In the genomic region with DNA sequence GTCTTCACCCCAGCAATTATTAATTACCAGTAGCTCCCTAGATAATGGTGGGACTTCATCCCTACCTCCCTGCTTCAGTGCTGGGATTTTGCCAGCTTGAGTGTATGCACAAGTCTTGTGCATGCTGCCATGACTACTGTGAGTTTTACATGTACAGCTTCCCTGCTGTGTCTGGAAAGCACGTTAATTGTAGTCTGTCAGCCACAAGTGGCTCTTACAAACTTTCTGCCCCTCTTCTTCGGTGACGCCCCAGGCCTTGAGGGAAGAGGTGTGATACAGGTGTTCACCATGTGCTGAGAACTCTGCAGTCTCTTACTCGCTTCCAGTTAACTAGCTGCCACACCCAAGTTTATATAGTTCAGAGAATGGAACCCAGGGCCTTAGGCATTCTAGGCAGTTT, we compare ENCODE assay signal across 16 mouse cellular contexts.
"Had no signal": no experiment of that assay in that cellular context is flagged by ENCODE, and none has a peak within 500 bp of the region (broad histone marks: within the 10 kb centered on the region; RNA-seq: fewer than 3 reads in every experiment).

No protein-coding gene starts in this region.

- H3K27me3 ChIP-seq: midbrain, embryonic 12.5 days; neural tube, embryonic 12.5 days had no signal

- H3K27ac ChIP-seq: midbrain, embryonic 10.5 days; midbrain, embryonic 12.5 days; neural tube, embryonic 12.5 days had no signal

- DNase-seq: lung, adult 18-20 months; lung, embryonic 14.5 days; lung, postnatal 10 days; lung, postnatal 4 days; midbrain, embryonic 14.5 days; retina, postnatal 1 day; right cerebral cortex, adult 18-20 months; right cerebral cortex, postnatal 25 days; right cerebral cortex, postnatal 4 days; spleen, adult 18-20 months; thymus, adult 18-20 months; thymus, postnatal 14 days; thymus, postnatal 36 days had no signal

- H3K4me3 ChIP-seq: midbrain, embryonic 10.5 days; midbrain, embryonic 12.5 days; neural tube, embryonic 12.5 days had no signal

- H3K4me1 ChIP-seq: midbrain, embryonic 10.5 days; neural tube, embryonic 12.5 days had no signal

- H3K4me2 ChIP-seq: lung, embryonic 14.5 days; midbrain, embryonic 12.5 days; neural tube, embryonic 12.5 days had no signal

- H3K9me3 ChIP-seq: midbrain, embryonic 10.5 days; midbrain, embryonic 12.5 days; neural tube, embryonic 12.5 days had no signal

- H3K9ac ChIP-seq: lung, embryonic 14.5 days; midbrain, embryonic 12.5 days; neural tube, embryonic 12.5 days had no signal

- H3K36me3 ChIP-seq: midbrain, embryonic 10.5 days; neural tube, embryonic 12.5 days had no signal
